Mouse (Mus musculus) heart, embryonic 12.5 days (tissue): ENCODE data around the gene Tinag. TPM values are rescaled to one million over a fixed set of nuclear protein-coding genes. Genes with fewer than 3 reads are reported as not detected.

Source experiments
- ATAC-seq: fragments of 200-750 bp; cut with Nextera tagmentation; 2 replicates; pipeline ENCODE4 v1.8.0; 2017; ENCODE audit warnings: moderate TSS enrichment, moderate library complexity; ENCODE audit not compliant: insufficient number of reproducible peaks, low FRiP score
- H3K27ac ChIP-seq: fragments of 300-500 bp; sonication (generic); 2 replicates; pipeline ENCODE4 v1.5.1; 2016; ENCODE audit warnings: mild to moderate bottlenecking, moderate library complexity; ENCODE audit not compliant: poor library complexity, severe bottlenecking
- H3K27me3 ChIP-seq: fragments of 300-500 bp; sonication (generic); replicated peaks from 2 replicates; pipeline ENCODE4 v1.6.1; 2016; ENCODE audit warnings: mild to moderate bottlenecking, moderate library complexity
- H3K36me3 ChIP-seq: fragments of 300-500 bp; sonication (generic); 2 replicates; pipeline ENCODE4 v1.6.1; 2016; ENCODE audit warnings: mild to moderate bottlenecking, moderate library complexity
- H3K4me1 ChIP-seq: fragments of 300-500 bp; sonication (generic); replicated peaks from 2 replicates; pipeline ENCODE4 v1.6.1; 2016; ENCODE audit warnings: mild to moderate bottlenecking
- H3K4me2 ChIP-seq: fragments of 300-500 bp; sonication (generic); 2 replicates; pipeline ENCODE4 v1.6.1; 2016; ENCODE audit warnings: mild to moderate bottlenecking, moderate library complexity
- H3K4me3 ChIP-seq: fragments of 300-500 bp; sonication (generic); 2 replicates; pipeline ENCODE4 v1.5.1; 2016; ENCODE audit warnings: mild to moderate bottlenecking
- H3K9ac ChIP-seq: fragments of 300-500 bp; sonication (generic); 2 replicates; pipeline ENCODE4 v1.6.1; 2016; ENCODE audit warnings: mild to moderate bottlenecking, moderate library complexity
- H3K9me3 ChIP-seq: fragments of 300-500 bp; sonication (generic); replicated peaks from 2 replicates; pipeline ENCODE4 v1.6.1; 2016; ENCODE audit warnings: mild to moderate bottlenecking, moderate library complexity
- WGBS: fragments of 180-500 bp; shearing (Covaris S2); methylation state at CpG from one replicate; pipeline ENCODE4 v1.1.7; 2016; 5-methylcytosine and 5-hydroxymethylcytosine counted together
- polyA plus RNA-seq: library from polyadenylated mRNA; unstranded; fragments of >200 nt; fragmentation: Nextera tagmentation; extraction: Ambion mirVana; gene quantifications from 2 replicates; pipeline ENCODE4 v1.2.1, GENCODE M21; 2016

Tinag gene
- polyA plus RNA-seq, 1 experiment from 2014 or later = not detected

- Histone ChIP-seq H3K27ac (peak overlapping the region; percentile 38; the same call in 1 of the 2 replicates), H3K9ac (no peak overlapping the region)
These were observed 26.7 kb downstream of the Tinag start for GRCm38 (mm10) chr9:77018935-77019334.

GRCm38 (mm10) chr9:76996021-76996420, 49.6 kb downstream of the Tinag start:
- Histone ChIP-seq H3K9ac (no peak overlapping the region), H3K9me3 (no peaks in the 10 kb centered on the region), H3K27me3 (no peaks in the 10 kb centered on the region), H3K27ac (no peak overlapping the region), H3K4me3 (no peak overlapping the region), H3K4me2 (no peak overlapping the region), H3K36me3 (no peaks in the 10 kb centered on the region), H3K4me1 (no peaks in the 10 kb centered on the region)
- WGBS = 91% methylated on average over 1 of the region's 1 CpGs
- ATAC-seq = no peak

More at GRCm38 (mm10) chr9:77018935-77019334, 26.7 kb downstream of the Tinag start:
- no peak for ATAC-seq
- no peaks in the 10 kb centered on the region for H3K36me3 ChIP-seq
- peaks cover 6% of the 10 kb centered on the region; the same call in 1 of the 2 replicates for H3K4me1 ChIP-seq
- WGBS = 34% methylated on average over 4 of the region's 4 CpGs
- H3K27me3 ChIP-seq = no peaks in the 10 kb centered on the region
- H3K9me3 ChIP-seq = no peaks in the 10 kb centered on the region
- no peak overlapping the region for H3K4me3 ChIP-seq
- no peak overlapping the region for H3K4me2 ChIP-seq

GRCm38 (mm10) chr9:76989946-76990345, 55.6 kb downstream of the Tinag start:
- Histone ChIP-seq H3K27ac (no peak overlapping the region), H3K9me3 (no peaks in the 10 kb centered on the region), H3K4me3 (no peak overlapping the region), H3K4me2 (no peak overlapping the region), H3K27me3 (no peaks in the 10 kb centered on the region), H3K36me3 (no peaks in the 10 kb centered on the region), H3K4me1 (no peaks in the 10 kb centered on the region), H3K9ac (no peak overlapping the region)
- ATAC-seq = no peak

- no peak overlapping the region for H3K9ac ChIP-seq
These were observed 110.8 kb downstream of the Tinag start for GRCm38 (mm10) chr9:76934813-76935212.

GRCm38 (mm10) chr9:76915093-76915661, 130.4 kb downstream of the Tinag start:
- no peak overlapping the region for H3K9ac ChIP-seq
- no peak overlapping the region for H3K4me3 ChIP-seq
- 0 out of 2 replicates have a peak overlapping the region, but pooled peaks have one; percentile 11 for H3K27ac ChIP-seq
- no peaks in the 10 kb centered on the region for H3K27me3 ChIP-seq
- no peak overlapping the region for H3K4me2 ChIP-seq
- no peaks in the 10 kb centered on the region for H3K9me3 ChIP-seq
- WGBS = 53% methylated on average over 5 of the region's 5 CpGs
- peaks cover 4% of the 10 kb centered on the region; the same call in 1 of the 2 replicates for H3K4me1 ChIP-seq
- ATAC-seq = no peak
- no peaks in the 10 kb centered on the region for H3K36me3 ChIP-seq

More at GRCm38 (mm10) chr9:76934813-76935212, 110.8 kb downstream of the Tinag start:
- no peak for ATAC-seq
- H3K27ac ChIP-seq = no peak overlapping the region
- H3K27me3 ChIP-seq = no peaks in the 10 kb centered on the region
- no peak overlapping the region for H3K4me2 ChIP-seq
- no peaks in the 10 kb centered on the region for H3K4me1 ChIP-seq
- H3K4me3 ChIP-seq = no peak overlapping the region
- no peaks in the 10 kb centered on the region for H3K9me3 ChIP-seq
- H3K36me3 ChIP-seq = no peaks in the 10 kb centered on the region
- 88% methylated on average over 1 of the region's 1 CpGs for WGBS
